Mouse (Mus musculus): ENCODE measurements around the gene Tlk1.

Tlk1 gene

GRCm38 (mm10) chr2:70688454-70689078 lies 137.0 kb downstream of the Tlk1 start:
- DNase-seq (ENCODE audit: low read depth): no peak

GRCm38 (mm10) chr2:70682324-70682723 lies 143.2 kb downstream of the Tlk1 start:
- no peak for DNase-seq (ENCODE audit: low read depth)

GRCm38 (mm10) chr2:70673445-70674126 lies 151.9 kb downstream of the Tlk1 start:
- DNase-seq (ENCODE audit: low read depth): peak; percentile 17

GRCm38 (mm10) chr2:70672476-70672875 lies 153.1 kb downstream of the Tlk1 start:
- DNase-seq (ENCODE audit: low read depth): no peak

- no peak for DNase-seq (ENCODE audit: low read depth)
These were observed 155.6 kb downstream of the Tlk1 start for GRCm38 (mm10) chr2:70669896-70670295.

GRCm38 (mm10) chr2:70669241-70669640 lies 156.3 kb downstream of the Tlk1 start:
- DNase-seq (ENCODE audit: low read depth): no peak

GRCm38 (mm10) chr2:70667016-70667415 lies 158.5 kb downstream of the Tlk1 start:
- DNase-seq (ENCODE audit: low read depth): no peak

- peak; percentile 14 for DNase-seq (ENCODE audit: low read depth)
These were observed 161.8 kb downstream of the Tlk1 start for GRCm38 (mm10) chr2:70663764-70664163.

Data from c-Kit-positive CD71-positive TER-119-negative erythroid progenitor cells, embryonic 14.5 days (primary cell).